Mouse (Mus musculus): ENCODE results near the gene Dtnbp1.

Dtnbp1 gene

GRCm38 (mm10) chr13:45001911-45002615 is at the start of gene Dtnbp1:
Gene Dtnbp1, minus strand, starts transcription at chr13:45002147.
- DNase-seq (ENCODE audit: low read depth, low spot score) = no peak

GRCm38 (mm10) chr13:45049261-45050020 is 47.5 kb upstream of the Dtnbp1 start:
- DNase-seq (ENCODE audit: low read depth, low spot score) = peak; percentile 78

GRCm38 (mm10) chr13:45043466-45043865 is 41.5 kb upstream of the Dtnbp1 start:
- no peak for DNase-seq (ENCODE audit: low read depth, low spot score)

- no peak for DNase-seq (ENCODE audit: low read depth, low spot score)
Measured at GRCm38 (mm10) chr13:45040741-45041140, 38.8 kb upstream of the Dtnbp1 start.

GRCm38 (mm10) chr13:45040195-45040594 is 38.2 kb upstream of the Dtnbp1 start:
- no peak for DNase-seq (ENCODE audit: low read depth, low spot score)

GRCm38 (mm10) chr13:45036417-45036816 is 34.5 kb upstream of the Dtnbp1 start:
- no peak for DNase-seq (ENCODE audit: low read depth, low spot score)

- DNase-seq (ENCODE audit: low read depth, low spot score) = no peak
Measured at GRCm38 (mm10) chr13:45034759-45035158, 32.8 kb upstream of the Dtnbp1 start.

GRCm38 (mm10) chr13:45033360-45033759 is 31.4 kb upstream of the Dtnbp1 start:
- DNase-seq (ENCODE audit: low read depth, low spot score) = no peak

- DNase-seq (ENCODE audit: low read depth, low spot score) = no peak
Measured at GRCm38 (mm10) chr13:45032484-45032883, 30.5 kb upstream of the Dtnbp1 start.

- DNase-seq (ENCODE audit: low read depth, low spot score) = no peak
Measured at GRCm38 (mm10) chr13:45031748-45032147, 29.8 kb upstream of the Dtnbp1 start.

GRCm38 (mm10) chr13:45031314-45031713 is 29.4 kb upstream of the Dtnbp1 start:
- DNase-seq (ENCODE audit: low read depth, low spot score) = no peak

GRCm38 (mm10) chr13:45030830-45031229 is 28.9 kb upstream of the Dtnbp1 start:
- peak; percentile 80 for DNase-seq (ENCODE audit: low read depth, low spot score)

- no peak for DNase-seq (ENCODE audit: low read depth, low spot score)
Measured at GRCm38 (mm10) chr13:45029791-45030190, 27.8 kb upstream of the Dtnbp1 start.

GRCm38 (mm10) chr13:45026291-45026690 is 24.3 kb upstream of the Dtnbp1 start:
- DNase-seq (ENCODE audit: low read depth, low spot score) = no peak

- DNase-seq (ENCODE audit: low read depth, low spot score) = no peak
Measured at GRCm38 (mm10) chr13:45024821-45025220, 22.9 kb upstream of the Dtnbp1 start.

- DNase-seq (ENCODE audit: low read depth, low spot score) = peak; percentile 68
Measured at GRCm38 (mm10) chr13:45023356-45024150, 21.6 kb upstream of the Dtnbp1 start.

- no peak for DNase-seq (ENCODE audit: low read depth, low spot score)
Measured at GRCm38 (mm10) chr13:45008150-45008549, 6.2 kb upstream of the Dtnbp1 start.

GRCm38 (mm10) chr13:45007726-45008125 is 5.8 kb upstream of the Dtnbp1 start:
- no peak for DNase-seq (ENCODE audit: low read depth, low spot score)

GRCm38 (mm10) chr13:45006483-45006882 is 4.5 kb upstream of the Dtnbp1 start:
- DNase-seq (ENCODE audit: low read depth, low spot score) = no peak

GRCm38 (mm10) chr13:45005861-45006260 is 3.9 kb upstream of the Dtnbp1 start:
- DNase-seq (ENCODE audit: low read depth, low spot score) = no peak

GRCm38 (mm10) chr13:45004987-45005592 is 3.1 kb upstream of the Dtnbp1 start:
- no peak for DNase-seq (ENCODE audit: low read depth, low spot score)

- no peak for DNase-seq (ENCODE audit: low read depth, low spot score)
Measured at GRCm38 (mm10) chr13:45003026-45003425, 1.1 kb upstream of the Dtnbp1 start.

Measured in telencephalon, adult 2 months (tissue).